Mouse (Mus musculus) CD4-positive, CD25-positive, alpha-beta regulatory T cell (primary cell): ENCODE data around the gene Gm3752. TPM values are rescaled to one million over a fixed set of nuclear protein-coding genes. Genes with fewer than 3 reads are reported as not detected.

Source experiments
- polyA plus RNA-seq: library from polyadenylated mRNA; unstranded; fragments of 100-300 nt; shearing (Covaris generic); gene quantifications from one replicate; pipeline ENCODE4 v1.2.1, GENCODE M21; 2017

Gene Gm3752
- polyA plus RNA-seq, result 4.7 TPM

DNA sequence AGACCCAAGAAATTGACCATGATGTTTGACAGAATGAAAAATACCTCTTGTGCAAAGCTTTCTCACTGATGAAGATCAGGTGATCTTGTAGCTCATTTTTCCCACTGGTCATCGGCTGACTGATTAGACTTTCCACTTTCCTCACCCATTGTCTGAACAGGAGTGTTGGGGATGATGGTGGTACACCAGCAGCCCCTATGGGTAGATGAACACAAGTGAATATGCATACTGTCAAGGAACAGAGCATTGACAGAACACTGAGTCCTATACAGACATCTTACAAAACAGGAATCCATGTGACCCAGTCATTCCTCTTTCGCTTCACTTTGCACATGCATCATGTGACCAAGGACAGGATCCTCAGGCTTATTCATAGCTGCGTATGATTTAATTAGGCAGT lies at the start of gene Gm3752:
TSS of gene Gm3752 (minus strand) at position 101 of the 400 bp plus-strand sequence.

DNA sequence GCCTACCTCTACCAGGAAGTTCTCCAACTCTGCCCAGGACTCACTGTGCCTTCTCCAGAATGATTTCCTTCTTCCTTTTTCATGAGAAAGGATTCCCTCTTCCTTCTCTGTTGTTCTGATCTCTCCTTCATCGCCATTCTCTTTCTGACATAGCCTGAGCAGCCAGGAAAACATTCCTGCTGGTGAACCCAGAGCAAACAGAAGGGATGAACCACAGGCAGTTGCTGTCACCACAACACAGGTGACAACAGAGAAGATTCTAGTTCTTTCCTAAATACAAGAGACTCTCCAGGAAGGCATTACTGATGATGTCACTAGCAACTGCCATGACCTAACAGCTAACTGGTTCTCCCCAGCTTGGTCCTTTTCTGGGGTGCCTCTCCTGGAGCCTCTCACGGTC lies 32.7 kb downstream of the Gm3752 start, which contains the start of gene Gm3755:
TSS of gene Gm3755 (minus strand) at position 101 of the 400 bp plus-strand sequence.

Other genes starting within 250 kb of the Gm3752 start
- not detected for gene Gm3727, start 219.0 kb downstream of the Gm3752 start, polyA plus RNA-seq
- gene Gm3739, start 168.7 kb downstream of the Gm3752 start, polyA plus RNA-seq, result 11.5 TPM
- not detected for gene Gm5797, start 151.4 kb downstream of the Gm3752 start, polyA plus RNA-seq
- not detected for gene Gm8374, start 118.6 kb downstream of the Gm3752 start, polyA plus RNA-seq
- not detected for gene Gm3755, start 32.8 kb downstream of the Gm3752 start, polyA plus RNA-seq
- gene Gm3558, start 84.8 kb upstream of the Gm3752 start, polyA plus RNA-seq, result 1.5 TPM
- not detected for gene Gm10338, start 111.8 kb upstream of the Gm3752 start, polyA plus RNA-seq
- not detected for gene Gm10128, start 160.2 kb upstream of the Gm3752 start, polyA plus RNA-seq